Mouse (Mus musculus): ENCODE results near the gene Myh10.

Gene Myh10

DNA sequence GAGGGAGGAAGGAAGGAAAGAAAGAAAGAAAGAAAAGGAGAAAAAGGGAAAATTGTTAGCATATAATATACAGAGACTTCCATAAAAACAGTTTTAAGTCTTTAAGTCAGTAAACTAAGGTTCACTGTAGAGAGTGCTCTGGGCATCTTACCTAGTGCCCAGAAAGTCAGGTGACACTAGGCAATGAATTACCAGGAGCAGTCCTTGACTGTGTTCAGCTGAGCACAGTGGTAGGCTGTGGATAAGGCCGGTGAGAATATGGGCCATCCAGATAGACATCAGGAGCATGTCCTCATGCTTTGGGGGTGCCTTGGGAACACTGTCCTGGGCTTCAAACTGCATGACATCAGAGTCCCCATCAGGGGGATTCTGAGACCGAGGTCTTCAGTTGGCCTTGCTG, 58.8 kb downstream of the Myh10 start:
- DNase-seq: no peak

- DNase-seq: no peak
Observed at GRCm38 (mm10) chr11:68750938-68751337, 59.6 kb downstream of the Myh10 start.

DNA sequence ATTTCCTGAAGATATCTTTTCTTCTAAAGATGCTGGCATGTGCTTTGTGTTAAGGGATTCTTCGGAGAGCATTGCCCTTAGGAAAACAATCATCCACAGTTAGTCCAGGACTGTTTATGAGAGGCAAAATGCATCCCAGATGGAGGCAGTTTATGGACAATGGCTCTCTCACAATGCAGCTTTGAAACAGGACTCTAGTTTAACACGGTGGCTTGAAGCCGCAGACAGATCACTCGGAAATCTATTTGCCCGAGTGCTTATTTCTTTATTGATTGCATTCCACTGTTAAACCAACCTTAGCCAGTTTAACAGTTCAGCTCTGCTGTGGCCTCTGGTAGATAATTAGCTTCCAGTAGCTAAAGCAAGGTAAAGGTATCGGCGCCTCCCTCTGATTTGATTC, 62.9 kb downstream of the Myh10 start:
- DNase-seq: no peak

- no peak for DNase-seq
Observed at GRCm38 (mm10) chr11:68756456-68757348, 65.3 kb downstream of the Myh10 start.

DNA sequence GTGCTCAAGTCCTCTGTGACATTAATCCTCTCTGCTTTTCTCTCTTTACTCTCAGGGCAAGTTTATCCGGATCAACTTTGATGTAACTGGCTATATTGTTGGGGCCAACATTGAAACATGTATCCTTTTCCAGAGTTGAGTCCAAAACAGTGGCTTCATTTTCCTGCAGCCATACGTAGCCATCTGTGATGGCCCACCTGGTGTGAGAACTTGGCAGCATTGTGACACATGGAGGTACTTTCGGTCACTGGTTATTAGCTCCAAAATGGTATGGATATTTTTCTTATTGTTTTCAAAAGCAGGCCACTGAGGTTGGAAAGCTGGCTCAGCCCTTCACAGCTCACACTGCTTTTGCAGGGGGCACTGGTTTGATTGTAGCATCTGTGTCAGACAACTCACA, 68.3 kb downstream of the Myh10 start:
- peak; percentile 77 for DNase-seq

DNA sequence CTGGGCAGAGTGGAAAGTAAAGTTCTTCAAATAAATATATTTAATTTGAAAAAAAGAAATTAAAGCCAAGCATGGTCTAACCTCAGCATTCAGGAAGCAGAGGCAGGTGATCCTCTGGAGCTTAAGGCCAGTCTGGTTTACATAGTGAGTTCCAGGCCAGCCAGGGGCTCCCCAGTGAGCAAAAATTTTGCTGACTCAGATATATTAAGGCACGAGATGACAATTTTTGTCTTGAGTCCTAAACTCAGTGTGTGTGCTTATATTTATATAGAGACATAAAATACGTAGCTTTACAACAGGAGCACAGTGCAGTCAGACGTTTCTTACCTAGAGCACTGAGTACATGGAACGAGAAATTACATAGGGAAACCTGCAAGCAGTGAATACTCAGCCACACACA, 69.8 kb downstream of the Myh10 start:
- no peak for DNase-seq

DNA sequence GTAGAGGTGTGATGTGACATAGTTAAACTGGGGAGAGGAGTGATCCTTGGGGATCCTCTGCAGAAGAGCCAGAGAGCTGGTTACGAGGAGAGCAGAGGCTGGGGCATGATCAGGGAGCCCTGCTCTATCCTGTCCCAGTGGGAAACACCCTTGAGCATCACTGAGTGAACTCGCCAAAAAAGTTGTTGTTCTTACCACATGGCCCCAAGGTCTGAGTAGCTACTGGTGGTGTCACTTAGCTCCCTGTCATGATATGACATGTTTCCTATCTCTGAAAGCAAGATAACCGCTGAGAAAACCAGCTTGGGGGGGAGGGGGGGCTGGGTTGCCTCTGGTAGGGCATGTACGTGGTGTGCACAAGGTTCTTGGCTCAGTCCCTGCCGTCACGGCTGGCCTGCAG, 70.3 kb downstream of the Myh10 start:
- DNase-seq: no peak

GRCm38 (mm10) chr11:68764622-68765021, 73.3 kb downstream of the Myh10 start:
- peak; percentile 89 for DNase-seq

DNA sequence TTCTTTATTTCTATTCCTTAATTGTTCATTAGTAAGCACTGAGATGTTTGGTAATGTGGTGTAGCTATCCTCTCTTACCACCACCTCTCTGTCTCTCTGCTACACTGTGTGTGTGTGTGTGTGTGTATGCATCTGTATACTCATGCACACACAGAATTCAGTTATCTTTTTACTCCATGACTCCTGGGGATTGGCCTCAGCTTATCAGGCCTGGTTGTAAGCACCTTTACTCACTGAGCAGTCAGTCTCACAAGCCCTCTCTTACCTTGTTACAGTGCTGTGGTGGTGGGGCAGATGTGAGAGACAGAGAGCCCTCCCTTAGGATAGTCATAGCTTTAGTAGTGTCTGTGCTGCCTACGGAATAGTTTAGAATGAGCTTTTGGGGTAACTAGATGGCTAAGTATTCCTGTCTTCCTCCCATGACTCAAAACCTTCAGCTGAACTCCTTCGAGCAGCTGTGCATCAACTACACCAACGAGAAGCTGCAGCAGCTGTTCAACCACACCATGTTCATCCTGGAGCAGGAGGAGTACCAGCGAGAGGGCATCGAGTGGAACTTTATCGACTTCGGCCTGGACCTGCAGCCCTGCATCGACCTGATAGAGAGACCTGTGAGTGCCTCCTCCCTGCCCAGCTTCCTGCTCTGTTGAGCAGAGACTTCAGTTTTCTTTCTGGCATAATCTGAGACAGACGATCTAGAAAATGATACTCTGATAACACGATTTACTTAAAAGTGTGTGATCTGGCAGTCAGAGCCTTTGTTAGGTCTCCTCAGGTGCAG, 76.6 kb downstream of the Myh10 start:
- DNase-seq: no peak

GRCm38 (mm10) chr11:68769770-68770510, 78.6 kb downstream of the Myh10 start:
- DNase-seq: no peak

GRCm38 (mm10) chr11:68776147-68776655, 84.8 kb downstream of the Myh10 start:
- DNase-seq: no peak

DNA sequence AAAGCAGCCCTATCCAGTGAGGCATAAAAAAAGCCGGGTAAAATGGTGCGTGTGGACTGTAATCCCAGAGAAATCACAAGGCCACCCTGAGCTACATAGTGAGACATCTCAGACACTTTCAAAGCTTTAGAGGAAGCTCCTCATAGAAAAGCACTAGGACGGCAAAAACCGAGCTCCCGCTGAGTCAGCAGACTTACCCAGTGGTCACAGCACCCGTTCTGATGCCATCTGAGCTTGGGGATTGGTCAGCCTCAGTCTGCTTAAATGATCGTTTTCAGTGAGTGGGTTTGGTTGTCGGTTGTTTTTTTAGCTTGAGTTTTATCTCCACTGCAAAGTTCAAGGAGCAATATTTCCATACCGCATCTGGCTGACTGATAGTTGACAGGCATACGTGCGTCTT, 86.6 kb downstream of the Myh10 start:
- DNase-seq: no peak

- DNase-seq: no peak
Observed at GRCm38 (mm10) chr11:68778855-68779254, 87.5 kb downstream of the Myh10 start.

- DNase-seq: no peak
Observed at GRCm38 (mm10) chr11:68779735-68780465, 88.5 kb downstream of the Myh10 start.

DNA sequence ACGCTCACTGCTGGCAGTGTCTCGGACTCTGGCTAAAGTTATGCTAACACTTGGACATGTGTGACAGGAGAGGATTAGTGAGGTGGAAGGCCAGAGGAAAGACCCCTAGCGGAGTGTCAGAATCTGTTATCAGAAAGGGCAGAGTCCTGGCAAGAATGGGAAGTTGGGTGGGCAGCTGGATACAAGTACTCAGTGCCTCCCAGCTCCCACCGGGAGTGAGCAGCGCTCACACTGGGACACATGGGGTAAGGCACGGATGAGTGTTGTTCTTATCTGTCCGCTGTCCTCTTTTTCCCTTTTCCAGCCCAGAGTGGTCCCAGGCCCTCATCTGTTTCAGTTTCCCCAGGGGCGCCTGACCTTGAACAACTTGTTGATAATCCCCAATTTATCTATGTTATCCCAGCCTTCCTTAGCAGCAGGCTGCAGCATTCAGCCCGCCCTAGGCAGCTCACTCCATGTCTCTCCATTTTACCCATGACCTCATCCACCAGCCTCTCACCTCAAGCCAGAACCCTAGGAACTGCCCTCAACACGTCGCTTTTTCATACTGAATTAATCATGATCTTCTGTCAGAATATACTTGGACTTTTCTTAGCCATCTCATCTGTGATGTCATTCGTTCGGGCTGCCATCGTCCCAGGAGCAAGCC, 89.2 kb downstream of the Myh10 start:
- DNase-seq: no peak

- no peak for DNase-seq
Observed at GRCm38 (mm10) chr11:68782336-68782735, 91.0 kb downstream of the Myh10 start.

- no peak for DNase-seq
Observed at GRCm38 (mm10) chr11:68785813-68786212, 94.5 kb downstream of the Myh10 start.

DNA sequence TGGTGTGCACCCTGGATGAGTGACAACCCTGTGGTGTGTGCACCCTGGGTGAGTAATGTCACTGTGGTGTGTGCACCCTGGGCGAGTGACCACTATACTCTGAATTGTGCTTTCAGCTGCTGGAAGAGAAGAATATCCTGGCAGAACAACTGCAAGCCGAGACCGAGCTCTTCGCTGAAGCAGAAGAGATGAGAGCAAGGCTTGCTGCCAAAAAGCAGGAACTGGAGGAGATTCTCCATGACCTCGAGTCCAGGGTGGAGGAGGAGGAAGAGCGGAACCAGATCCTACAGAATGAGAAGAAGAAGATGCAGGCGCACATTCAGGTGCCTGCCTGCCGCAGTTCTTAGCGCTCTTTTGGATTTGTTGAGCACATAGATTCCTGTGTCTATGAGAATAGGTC, 95.9 kb downstream of the Myh10 start:
- no peak for DNase-seq

DNA sequence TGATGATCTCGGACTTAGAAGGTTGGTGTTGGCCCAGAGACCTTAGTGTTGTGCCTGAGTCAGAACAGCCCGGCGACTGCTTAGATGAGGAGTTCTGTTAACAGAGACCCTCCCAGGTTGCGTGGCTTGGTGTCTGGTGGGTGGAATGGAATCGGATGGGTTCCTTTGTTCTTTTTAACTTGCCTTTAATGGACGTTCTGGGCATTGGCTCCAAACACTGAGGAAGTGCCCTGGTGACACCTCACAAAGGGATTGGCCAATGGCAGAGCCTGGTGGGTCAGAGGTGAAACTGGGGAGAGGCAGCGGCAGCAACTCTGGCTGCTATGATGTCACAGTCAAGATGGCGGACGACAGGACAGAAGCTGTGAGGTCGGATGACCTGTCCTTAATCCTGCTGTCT, 99.4 kb downstream of the Myh10 start:
- no peak for DNase-seq

GRCm38 (mm10) chr11:68791794-68792193, 100.4 kb downstream of the Myh10 start:
- no peak for DNase-seq

GRCm38 (mm10) chr11:68798258-68798657, 106.9 kb downstream of the Myh10 start:
- DNase-seq: no peak

DNA sequence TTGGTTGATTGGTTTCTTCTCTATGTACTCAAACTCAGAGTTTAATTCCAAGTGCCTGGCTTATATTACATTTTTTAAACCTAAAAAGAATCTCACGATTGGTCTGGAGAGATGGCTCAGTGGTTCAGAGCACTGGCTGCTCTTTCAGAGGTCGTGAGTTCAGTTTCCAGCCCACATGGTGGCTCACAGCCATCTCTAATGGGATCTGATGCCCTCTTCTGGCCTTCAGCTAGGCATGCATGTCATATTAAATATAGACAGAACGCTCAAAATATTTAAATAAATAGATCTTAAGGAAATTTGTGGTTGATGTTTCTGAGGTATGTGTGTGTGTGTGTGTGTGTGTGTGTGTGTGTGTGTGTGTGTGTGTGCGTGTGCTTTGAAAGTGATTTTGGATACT, 113.8 kb downstream of the Myh10 start:
- DNase-seq: peak; percentile 39
